Mouse (Mus musculus) gastrocnemius, postnatal 25 days (tissue): ENCODE results near the gene Armc3. TPM values are rescaled to one million over a fixed set of nuclear protein-coding genes. Genes with fewer than 3 reads are reported as not detected.

Source experiments
- DNase-seq: peaks from one replicate; pipeline ENCODE4 v3.0.0; 2022
- total RNA-seq, 2 experiments: library from RNA; stranded (reverse); gene quantifications; 1 replicate in 1 of 2; 2 replicates in 1 of 2; pipeline ENCODE4 v1.2.3; 2021

Gene Armc3
- total RNA-seq, 2 experiments from 2014 or later = not detected

DNA sequence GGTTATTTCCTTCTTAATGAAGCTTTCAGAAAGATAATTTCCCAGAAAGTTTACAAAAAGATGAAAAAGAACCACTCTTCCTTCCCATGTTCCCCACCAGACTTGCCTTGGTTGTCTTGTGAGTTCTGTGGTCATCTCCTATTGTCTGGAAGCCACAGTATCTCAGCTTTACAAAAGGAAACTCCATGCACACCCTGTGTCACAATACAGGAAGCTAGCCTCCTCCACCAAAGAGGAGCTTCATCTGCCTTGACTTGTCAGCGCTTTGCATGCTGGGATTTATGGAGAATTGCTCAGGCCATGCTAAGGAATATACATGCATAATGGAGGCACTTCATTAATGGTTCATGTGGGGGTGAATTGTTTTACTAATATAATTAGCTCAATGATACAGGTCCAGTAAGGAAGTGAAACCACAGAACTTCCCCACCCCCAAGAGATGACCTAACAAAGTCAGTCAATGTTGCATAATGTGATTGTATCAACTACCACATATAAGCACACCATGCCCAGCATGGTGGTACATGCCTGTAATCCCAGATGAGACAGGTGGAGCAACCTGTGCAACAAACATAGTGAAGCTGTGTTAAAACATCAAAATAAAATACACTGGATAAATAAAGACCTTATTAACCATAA is 152.6 kb downstream of the Armc3 start:
- no peak for DNase-seq

DNA sequence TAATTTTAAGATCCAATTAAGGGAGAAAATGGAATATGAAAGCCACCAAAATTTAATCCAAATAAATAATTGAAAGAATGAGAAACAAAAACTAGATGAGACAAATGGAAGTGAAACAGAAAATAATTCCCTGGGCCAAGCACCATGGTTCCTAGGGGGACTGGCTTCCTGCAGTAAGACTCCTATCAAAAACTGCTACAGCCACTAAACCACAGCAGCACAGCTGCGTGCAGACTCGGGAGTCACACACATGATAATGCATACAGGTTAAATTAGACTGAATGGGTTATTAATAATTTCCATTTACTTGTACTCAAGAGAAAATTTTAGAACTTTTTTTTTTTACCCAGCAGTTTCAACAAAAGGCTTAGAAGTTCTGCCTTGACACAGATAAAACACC is 154.1 kb downstream of the Armc3 start:
- DNase-seq = no peak

Other genes with a start within 250 kb of the Armc3 start
- gene Pip4k2a, start 201.2 kb upstream of the Armc3 start, total RNA-seq = 1 to 10 TPM; 4.0 TPM
- gene 4930426L09Rik, start 201.0 kb upstream of the Armc3 start, total RNA-seq = under 1 TPM in 1 of 2 experiments, not detected in 1; 0.18 TPM
- gene Msrb2, start 172.1 kb downstream of the Armc3 start, total RNA-seq = 10 to 100 TPM; 18.9 to 21.1 TPM
- not detected for gene Ptf1a, start 246.4 kb downstream of the Armc3 start, total RNA-seq